Mouse (Mus musculus): ENCODE data around the gene Cox10. TPM values are rescaled to one million over a fixed set of nuclear protein-coding genes. Genes with fewer than 3 reads are reported as not detected.

Gene Cox10
- total RNA-seq, 2 experiments from 2014 or later, result 22.0 to 27.4 TPM

DNA sequence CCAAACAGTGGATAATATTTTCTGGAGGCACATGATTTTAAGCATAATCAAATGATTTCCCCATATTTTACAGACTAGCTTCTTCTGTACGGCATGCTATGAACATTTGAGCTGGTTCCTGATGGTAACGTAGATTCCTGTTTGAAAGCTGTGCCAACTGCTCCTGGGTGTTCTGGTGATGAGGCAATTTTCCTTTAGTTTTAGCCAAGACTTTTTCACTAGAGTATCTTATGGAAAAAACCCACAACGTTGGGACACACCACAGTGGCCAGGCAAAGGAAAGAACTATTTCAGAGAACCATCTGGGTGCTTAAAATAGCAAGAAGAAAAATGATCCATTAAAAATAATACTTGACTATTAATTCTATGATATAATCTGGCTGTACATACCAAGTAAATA, 35.2 kb downstream of the Cox10 start:
- intact Hi-C loops (cut with DNase I), result no loop called here

DNA sequence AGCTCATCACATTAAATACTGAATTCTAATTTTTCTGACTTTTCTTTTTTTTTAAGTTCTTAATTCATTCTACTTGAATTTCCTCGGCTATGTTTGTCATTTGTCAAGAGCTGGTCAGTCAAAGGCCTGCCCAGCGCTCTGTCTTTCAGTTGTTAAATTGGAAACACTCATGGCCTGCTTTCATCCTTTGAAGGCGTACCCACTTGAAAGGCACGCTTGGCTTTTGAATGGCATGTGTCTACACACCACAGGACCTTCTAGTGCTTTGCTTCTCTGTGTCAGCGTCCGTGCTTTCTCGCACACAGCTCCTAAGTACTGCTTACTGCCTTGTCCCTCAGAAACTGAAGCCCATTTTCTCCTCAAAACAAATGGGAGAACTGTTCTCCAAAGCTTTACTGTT, 38.0 kb downstream of the Cox10 start:
- no peak for DNase-seq (ENCODE audit: extremely low spot score in 1 of 2, low spot score in 2 of 2)
- intact Hi-C loops (cut with DNase I), result no loop called here
- no peak for TF ChIP-seq CTCF (IDR thresholded peaks at IDR 0.05)
- no peak overlapping the region for H3K27ac ChIP-seq
- no peak overlapping the region for H3K4me3 ChIP-seq

More for the DNA sequence above, 35.2 kb downstream of the Cox10 start:
- no peak for TF ChIP-seq CTCF (IDR thresholded peaks at IDR 0.05)
- Histone ChIP-seq H3K4me3 (no peak overlapping the region), H3K27ac (no peak overlapping the region)
- no peak for DNase-seq (ENCODE audit: extremely low spot score in 1 of 2, low spot score in 2 of 2)

DNA sequence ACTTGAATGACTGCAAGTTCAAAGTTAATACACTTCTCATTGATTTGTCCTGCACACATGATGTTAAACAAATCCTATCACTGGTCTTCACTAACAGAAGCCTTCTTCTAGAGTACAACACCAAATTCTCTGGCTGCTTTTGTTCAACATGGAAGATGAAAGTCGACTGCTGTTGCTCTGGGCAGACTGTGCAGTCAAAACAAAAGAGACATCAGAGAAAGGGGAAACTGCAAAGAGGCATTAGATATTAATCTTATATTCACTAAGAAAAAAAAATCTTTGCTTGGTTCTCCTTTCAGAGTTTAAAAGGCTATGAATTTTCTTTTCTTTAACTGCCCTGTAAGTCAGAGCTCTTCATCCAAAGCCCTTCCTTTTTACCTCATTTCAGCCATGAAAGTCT, 39.7 kb downstream of the Cox10 start:
- intact Hi-C loops (cut with DNase I), result no loop called here

DNA sequence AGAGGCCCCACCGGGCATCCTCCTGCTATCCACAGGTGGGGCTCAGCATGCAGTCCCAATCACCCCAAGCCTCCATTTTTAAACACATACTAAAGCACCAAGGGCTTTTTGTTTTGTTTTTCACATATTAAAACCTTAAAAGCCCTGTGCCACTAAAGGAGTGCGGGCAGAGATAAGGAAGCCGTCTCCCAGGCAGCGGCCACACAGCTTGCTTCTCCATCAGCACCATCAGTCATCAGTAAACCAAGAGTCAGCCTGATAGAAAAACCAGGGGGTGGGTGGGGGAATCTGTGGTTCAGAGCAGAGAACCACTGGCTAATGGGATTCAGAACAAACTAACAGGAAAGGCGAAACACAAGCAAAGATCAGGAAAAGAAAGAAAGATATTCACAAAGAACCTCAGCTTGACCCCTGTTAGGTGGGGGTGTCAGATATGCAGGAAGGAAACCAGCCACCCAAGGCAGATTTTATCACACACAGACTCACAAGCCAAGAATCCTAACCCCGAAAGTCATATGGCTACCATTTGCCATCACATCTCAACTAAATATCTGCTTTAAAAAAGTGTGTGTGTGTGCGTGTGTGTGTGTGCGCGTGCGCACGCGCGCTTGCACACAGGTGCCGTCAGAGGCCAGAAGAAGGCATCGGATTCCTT, 41.7 kb downstream of the Cox10 start:
- no peak overlapping the region for H3K4me3 ChIP-seq
- intact Hi-C loops (cut with DNase I), result no loop called here
- no peak overlapping the region for H3K27ac ChIP-seq
- no peak for TF ChIP-seq CTCF (IDR thresholded peaks at IDR 0.05)
- DNase-seq (ENCODE audit: extremely low spot score in 1 of 2, low spot score in 2 of 2), result no peak

More for the DNA sequence above, 39.7 kb downstream of the Cox10 start:
- TF ChIP-seq CTCF (IDR thresholded peaks at IDR 0.05), result no peak
- Histone ChIP-seq H3K4me3 (no peak overlapping the region), H3K27ac (no peak overlapping the region)
- no peak for DNase-seq (ENCODE audit: extremely low spot score in 1 of 2, low spot score in 2 of 2)

DNA sequence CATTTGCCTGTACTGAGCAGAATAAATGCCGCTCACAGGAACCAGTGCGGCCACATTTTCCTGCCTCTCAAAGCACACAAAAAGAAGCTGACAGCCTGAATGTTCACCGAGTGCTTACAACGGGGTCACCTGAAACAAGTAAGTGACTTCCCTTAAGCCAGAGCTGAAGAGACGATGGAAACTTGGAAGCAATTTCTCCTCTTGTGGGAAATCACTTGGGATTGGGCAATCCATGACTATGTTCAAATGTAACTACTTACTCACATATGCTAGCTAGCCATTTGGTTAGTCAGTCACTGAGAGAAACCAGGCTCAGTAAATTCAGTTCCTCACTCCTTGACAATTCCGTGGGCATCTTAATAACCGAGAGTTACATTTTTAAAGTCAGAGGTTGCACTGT, 43.0 kb downstream of the Cox10 start:
- intact Hi-C loops (cut with DNase I), result no loop called here
- DNase-seq (ENCODE audit: extremely low spot score in 1 of 2, low spot score in 2 of 2), result no peak
- H3K27ac ChIP-seq, result no peak overlapping the region
- no peak overlapping the region for H3K4me3 ChIP-seq
- TF ChIP-seq CTCF (IDR thresholded peaks at IDR 0.05), result no peak

DNA sequence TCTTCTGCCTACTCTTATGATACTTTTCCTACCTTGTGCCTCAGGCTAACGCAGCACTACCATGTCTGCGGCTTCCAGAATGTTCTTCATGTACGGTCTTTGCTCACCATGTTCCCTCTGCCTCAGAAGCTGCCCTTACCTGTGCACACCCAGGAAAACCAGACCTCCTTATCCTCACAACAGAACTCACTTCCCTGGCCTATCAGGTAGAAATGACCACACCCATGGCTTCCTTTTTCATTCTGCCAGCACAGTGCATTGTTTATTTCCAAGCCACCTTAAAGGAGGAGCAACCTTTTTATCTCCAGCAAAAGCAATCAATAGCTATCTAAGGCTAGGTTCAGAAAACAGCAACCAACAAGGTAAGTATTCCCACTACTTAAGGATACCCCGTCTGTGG, 43.6 kb downstream of the Cox10 start:
- no peak for TF ChIP-seq CTCF (IDR thresholded peaks at IDR 0.05)

DNA sequence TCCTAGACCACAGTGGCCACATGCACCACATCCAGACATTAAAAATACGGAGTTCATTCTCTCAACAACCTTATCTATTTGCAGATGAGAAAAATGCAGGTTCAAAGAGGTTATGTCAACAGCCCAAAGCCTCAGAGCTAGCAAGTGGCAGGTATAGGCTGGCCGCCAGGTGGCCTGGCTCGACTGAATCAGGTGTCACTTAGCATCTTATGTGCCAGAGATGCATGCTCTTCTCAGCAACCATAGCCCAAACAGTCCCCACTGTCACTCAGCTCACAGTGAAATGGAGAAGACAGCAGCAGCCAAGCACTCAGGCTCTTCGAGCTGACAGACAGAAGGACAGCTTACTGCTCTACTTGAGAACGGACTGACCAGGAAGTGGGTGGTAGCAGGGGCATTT, 44.6 kb downstream of the Cox10 start:
- TF ChIP-seq CTCF (IDR thresholded peaks at IDR 0.05), result no peak
- Histone ChIP-seq H3K4me3 (no peak overlapping the region), H3K27ac (no peak overlapping the region)
- no peak for DNase-seq (ENCODE audit: extremely low spot score in 1 of 2, low spot score in 2 of 2)
- intact Hi-C loops (cut with DNase I), result no loop called here

More for the DNA sequence above, 43.6 kb downstream of the Cox10 start:
- H3K4me3 ChIP-seq, result no peak overlapping the region
- no peak overlapping the region for H3K27ac ChIP-seq
- intact Hi-C loops (cut with DNase I), result no loop called here
- no peak for DNase-seq (ENCODE audit: extremely low spot score in 1 of 2, low spot score in 2 of 2)

DNA sequence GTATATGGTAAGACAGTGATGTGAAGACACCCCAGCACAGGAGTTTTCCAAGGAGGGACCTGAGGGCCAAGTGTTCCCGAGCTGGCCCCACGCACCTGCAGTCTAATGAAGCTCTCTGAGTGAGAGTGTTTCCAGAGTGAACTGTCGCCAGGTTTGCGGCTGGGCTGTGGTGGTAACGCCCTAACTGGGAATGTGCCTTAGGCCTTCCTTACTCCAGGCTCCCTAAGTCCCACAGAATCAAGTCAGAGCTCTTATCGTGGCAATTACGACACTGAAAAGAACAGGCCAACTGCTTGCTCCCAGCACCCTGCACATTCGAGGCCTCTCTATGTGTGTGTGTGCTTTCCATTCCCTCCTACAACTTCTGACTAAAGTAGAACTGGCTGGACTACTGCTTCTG, 51.8 kb downstream of the Cox10 start:
- H3K4me3 ChIP-seq, result no peak overlapping the region

DNA sequence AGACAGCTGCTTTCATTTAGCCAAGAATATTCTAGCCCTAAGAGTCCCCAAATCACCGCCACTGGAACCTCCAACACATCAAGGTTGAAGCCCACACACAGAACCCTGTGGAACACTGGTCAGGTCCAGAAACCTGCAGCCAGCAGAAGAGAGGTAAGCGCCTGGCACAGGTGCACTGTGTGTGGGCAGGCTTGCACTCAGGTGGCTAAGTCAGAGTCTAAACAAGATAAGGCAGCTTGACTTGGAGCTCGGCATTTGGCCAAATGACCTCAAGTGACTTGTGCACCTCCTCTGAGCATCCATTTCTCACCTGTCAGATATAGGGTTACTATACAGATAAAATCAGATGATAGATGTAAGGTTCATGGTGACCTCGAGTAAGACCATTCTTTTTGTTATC, 53.4 kb downstream of the Cox10 start:
- no peak for TF ChIP-seq CTCF (IDR thresholded peaks at IDR 0.05)
- DNase-seq (ENCODE audit: extremely low spot score in 1 of 2, low spot score in 2 of 2), result no peak
- intact Hi-C loops (cut with DNase I), result no loop called here
- Histone ChIP-seq H3K4me3 (no peak overlapping the region), H3K27ac (no peak overlapping the region)

More for the DNA sequence above, 51.8 kb downstream of the Cox10 start:
- no peak for DNase-seq (ENCODE audit: extremely low spot score in 1 of 2, low spot score in 2 of 2)
- no peak overlapping the region for H3K27ac ChIP-seq
- intact Hi-C loops (cut with DNase I), result no loop called here
- TF ChIP-seq CTCF (IDR thresholded peaks at IDR 0.05), result no peak

DNA sequence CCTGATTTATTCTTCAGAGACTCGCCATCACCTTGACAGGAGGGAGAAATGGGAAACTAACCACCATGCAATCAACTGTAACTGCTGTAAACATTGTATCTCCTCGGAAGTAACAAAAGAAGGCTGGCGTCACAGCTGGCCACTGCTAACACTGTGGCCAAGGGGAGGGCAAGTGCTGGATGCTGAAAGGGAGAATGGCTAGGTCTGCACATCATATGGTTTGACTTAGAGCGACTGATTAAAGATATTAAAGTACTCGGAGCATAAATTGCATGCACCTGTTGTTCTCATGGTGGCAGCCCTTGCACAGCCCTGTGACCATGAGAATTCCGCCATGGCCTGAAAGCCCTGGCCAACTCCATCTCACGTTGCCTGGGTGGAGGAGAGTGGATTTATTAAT, 54.7 kb downstream of the Cox10 start:
- no peak for TF ChIP-seq CTCF (IDR thresholded peaks at IDR 0.05)
- intact Hi-C loops (cut with DNase I), result no loop called here
- H3K27ac ChIP-seq, result no peak overlapping the region

DNA sequence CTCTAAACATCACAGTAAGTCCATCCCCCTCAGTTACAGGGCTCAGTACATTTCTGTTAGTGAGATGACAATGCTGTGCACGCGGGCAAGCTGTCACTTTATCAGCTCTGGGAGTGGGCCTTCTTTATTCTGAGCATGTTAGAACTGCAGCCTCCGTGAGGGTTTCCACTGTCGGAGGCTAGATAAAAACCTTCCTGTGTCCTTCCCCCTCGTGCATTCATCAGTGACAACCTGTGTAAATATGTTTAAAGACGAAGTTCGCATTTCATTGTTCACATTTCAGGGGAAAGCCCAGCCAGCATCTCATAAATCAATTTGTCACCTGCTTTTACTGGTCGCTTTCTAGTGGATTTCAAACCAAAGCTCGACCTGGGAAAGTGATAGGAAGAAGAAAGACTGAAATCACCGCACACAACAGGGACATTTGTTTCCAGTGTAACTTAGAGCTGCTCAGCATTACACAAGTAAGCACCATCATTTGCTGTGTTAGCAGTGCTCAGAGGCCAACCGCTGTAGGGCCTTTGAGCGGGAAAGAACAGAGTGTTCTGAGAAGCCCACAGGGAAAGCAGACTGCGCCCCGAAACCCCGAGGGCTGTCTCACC, 55.8 kb downstream of the Cox10 start:
- Histone ChIP-seq H3K27ac (no peak overlapping the region), H3K4me3 (no peak overlapping the region)
- intact Hi-C loops (cut with DNase I), result no loop called here
- TF ChIP-seq CTCF (IDR thresholded peaks at IDR 0.05), result no peak
- DNase-seq (ENCODE audit: extremely low spot score in 1 of 2, low spot score in 2 of 2), result no peak

More for the DNA sequence above, 54.7 kb downstream of the Cox10 start:
- no peak overlapping the region for H3K4me3 ChIP-seq
- DNase-seq (ENCODE audit: extremely low spot score in 1 of 2, low spot score in 2 of 2), result no peak

DNA sequence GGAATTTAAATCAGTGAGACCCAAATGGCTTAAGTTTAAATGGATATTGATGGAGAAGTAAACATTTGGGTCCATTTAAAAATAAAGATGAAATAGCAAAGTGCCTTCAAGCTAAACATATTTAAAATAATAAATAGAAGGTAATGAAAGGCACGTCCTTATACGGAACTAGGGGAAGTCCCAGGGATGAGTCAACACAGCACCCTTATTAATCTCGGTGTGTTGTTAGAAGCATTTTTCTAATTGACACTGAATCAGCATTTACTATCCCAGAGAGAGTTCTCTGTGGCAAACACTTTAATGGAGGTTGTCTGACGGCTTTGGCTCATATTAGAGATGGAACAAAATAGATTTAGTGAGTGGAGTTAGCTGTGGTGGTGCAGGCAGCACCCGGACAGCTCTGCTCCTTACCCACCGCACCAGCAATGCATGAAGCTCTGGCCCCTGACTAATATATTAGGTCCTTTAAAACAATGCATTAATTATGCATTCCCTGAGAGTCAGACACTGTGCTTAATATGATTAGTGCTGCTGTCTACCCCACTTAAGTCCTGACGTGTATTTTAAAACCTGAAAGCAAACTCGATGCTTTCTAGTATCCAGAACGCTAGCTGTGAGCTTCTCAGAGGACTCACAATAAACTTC, 56.7 kb downstream of the Cox10 start:
- intact Hi-C loops (cut with DNase I), result no loop called here
- DNase-seq (ENCODE audit: extremely low spot score in 1 of 2, low spot score in 2 of 2), result no peak
- Histone ChIP-seq H3K27ac (no peak overlapping the region), H3K4me3 (no peak overlapping the region)
- no peak for TF ChIP-seq CTCF (IDR thresholded peaks at IDR 0.05)

All from left cerebral cortex, adult 2 months (tissue).